Mouse (Mus musculus): ENCODE results near the gene Ccdc181. TPM values are rescaled to one million over a fixed set of nuclear protein-coding genes. Genes with fewer than 3 reads are reported as not detected.

Ccdc181 gene
- polyA plus RNA-seq, 1 experiment from 2014 or later, result 26.3 TPM

Other genes starting within 250 kb of the Ccdc181 start
- gene Sele, start 227.4 kb upstream of the Ccdc181 start, polyA plus RNA-seq (2015; fragmentation: Nextera tagmentation; extraction: Ambion mirVana), result 0.29 TPM in 1 of 2 replicates, not detected in the other
- gene Sell, start 213.6 kb upstream of the Ccdc181 start, polyA plus RNA-seq (2015; fragmentation: Nextera tagmentation; extraction: Ambion mirVana), result 0.26 and 29.6 TPM in 2 replicates
- gene Selp, start 160.3 kb upstream of the Ccdc181 start, polyA plus RNA-seq (2015; fragmentation: Nextera tagmentation; extraction: Ambion mirVana), result 0.22 TPM in 1 of 2 replicates, not detected in the other
- gene F5, start 123.7 kb upstream of the Ccdc181 start, polyA plus RNA-seq (2015; fragmentation: Nextera tagmentation; extraction: Ambion mirVana), result 0.10 and 0.26 TPM in 2 replicates
- 8.1 and 8.4 TPM in 2 replicates for gene Slc19a2, start 26.5 kb upstream of the Ccdc181 start, polyA plus RNA-seq (2015; fragmentation: Nextera tagmentation; extraction: Ambion mirVana)
- 33.1 and 33.6 TPM in 2 replicates for gene Nme7, start 28.5 kb downstream of the Ccdc181 start, polyA plus RNA-seq (2015; fragmentation: Nextera tagmentation; extraction: Ambion mirVana)
- 31.5 and 32.1 TPM in 2 replicates for gene Blzf1, start 31.9 kb downstream of the Ccdc181 start, polyA plus RNA-seq (2015; fragmentation: Nextera tagmentation; extraction: Ambion mirVana)
- gene Atp1b1, start 182.8 kb downstream of the Ccdc181 start, polyA plus RNA-seq (2015; fragmentation: Nextera tagmentation; extraction: Ambion mirVana), result 383 and 428 TPM in 2 replicates